Mouse (Mus musculus) A20 (cell line): Measurements from ENCODE around the gene Lmbr1l.
"Not testable (repeated sequence)": the region's sequence is repeated elsewhere in the genome, so short reads cannot be mapped to it uniquely, and the experiment has no call there.

Experiments used
- DNase-seq: peaks from one replicate; pipeline ENCODE4 v3.0.0-alpha.2; 2011; ENCODE audit warnings: low read depth, low spot score

The Lmbr1l gene

DNA sequence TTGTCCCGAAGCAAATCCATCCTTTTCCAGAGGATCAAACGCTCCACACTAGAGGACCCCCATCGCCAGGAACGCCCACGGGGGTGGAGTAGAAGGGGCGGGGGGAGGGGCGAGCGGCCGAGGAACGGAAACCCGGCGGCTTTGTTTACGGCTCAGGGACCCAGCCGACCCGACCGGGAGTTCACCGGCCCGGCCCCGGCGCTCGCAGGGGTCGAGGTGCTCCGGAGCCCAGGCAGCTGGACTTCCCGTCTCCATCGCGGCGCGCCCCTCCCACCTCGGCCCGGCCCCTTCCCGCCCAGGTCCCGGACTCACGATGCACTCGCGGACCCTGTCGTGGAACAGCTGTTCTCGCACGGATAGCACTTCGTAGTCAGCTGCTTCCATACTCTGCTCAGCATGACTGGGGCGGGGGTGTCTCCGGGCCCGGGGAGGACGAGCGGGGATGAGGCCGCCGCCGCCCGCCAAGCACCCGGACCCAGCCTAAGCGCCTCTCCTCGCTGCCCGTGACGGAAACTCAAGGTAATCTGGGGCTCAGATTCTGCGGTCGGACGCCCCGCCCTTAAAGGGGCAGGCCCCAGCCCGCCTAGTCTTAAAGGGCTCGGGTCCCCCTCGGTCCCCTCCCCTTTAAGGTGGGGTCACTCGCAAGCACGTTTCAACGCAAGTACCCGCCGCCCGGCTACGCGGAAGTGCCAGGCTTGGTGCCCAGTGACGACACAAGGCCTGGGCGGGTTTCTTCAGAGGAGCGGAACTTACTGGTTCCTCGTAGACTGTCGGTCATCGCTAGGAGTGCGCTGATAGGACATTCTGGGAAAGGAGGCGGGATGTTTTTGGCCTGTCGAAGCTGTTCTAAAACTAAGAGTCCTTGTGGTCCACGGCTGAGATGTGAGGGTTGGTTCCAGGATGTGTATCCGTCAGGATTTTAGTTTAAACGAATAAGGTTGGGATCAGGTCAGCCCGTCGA, at the start of gene Lmbr1l:
TSS of gene Lmbr1l (minus strand) at position 694 of the 961 bp plus-strand sequence.
- DNase-seq = peak; percentile 100

DNA sequence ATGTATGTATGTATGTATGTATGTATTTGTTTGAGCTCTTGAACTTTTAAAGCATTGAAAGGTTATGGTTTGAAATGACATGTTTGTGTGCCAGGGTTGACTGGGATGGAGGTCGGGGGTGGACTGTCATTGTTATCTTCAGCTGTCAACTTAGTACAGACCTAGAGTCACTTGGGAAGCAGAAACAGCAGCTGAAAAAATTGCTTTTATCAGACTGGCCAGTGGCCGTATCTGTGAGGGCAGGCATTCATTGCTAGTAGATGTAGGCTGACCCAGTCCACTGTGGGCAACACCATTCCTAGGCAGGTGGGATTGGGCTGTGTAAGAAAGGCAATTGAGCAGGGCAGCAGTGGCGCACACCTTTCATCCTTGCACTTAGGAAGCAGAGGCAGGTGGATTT, 41.5 kb upstream of the Lmbr1l start:
- DNase-seq = no peak

DNA sequence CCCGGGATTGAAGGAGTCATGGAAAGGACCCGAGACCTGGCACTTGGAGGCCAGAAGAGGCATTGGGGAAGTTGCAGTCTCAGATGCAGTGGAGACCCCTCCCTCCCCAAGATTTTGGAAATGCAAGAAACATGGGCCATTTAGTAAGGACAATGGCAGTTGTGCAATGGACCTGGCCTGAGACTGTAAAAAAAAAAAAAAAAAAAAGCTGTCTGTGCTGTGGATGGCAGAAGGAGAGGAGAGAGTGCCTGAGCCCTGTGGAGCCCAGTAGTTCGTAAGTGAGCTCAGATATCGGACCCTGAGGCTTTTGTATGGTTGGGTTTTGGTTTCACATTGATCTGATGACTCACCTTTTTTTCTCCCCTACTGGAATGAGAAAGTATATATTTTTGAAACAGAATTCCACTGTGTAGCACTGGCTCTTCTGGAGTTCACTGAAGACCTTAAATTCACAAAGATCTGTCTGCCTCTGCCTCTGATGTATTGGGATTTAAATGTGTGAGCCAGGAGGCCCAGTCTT, 40.9 kb upstream of the Lmbr1l start:
- DNase-seq = no peak

DNA sequence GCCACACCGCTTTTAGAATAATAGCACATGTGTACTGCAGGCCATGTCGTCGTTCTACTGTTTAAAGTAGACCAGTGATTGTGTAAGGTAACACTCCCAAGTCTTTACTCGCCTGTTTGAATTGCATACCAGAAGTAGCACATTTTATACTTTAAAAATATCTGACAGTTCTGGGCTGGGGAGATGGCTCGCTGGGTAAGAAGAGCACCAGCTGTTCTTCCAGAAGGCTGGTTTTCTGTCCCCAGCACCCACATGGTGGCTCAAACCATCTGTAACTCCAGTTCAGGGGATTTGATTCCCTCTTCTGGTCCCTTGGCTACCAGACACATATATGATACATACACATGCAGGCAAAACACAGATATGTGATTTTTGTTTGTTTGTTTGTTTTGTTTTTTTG, 39.4 kb upstream of the Lmbr1l start:
- DNase-seq = no peak

DNA sequence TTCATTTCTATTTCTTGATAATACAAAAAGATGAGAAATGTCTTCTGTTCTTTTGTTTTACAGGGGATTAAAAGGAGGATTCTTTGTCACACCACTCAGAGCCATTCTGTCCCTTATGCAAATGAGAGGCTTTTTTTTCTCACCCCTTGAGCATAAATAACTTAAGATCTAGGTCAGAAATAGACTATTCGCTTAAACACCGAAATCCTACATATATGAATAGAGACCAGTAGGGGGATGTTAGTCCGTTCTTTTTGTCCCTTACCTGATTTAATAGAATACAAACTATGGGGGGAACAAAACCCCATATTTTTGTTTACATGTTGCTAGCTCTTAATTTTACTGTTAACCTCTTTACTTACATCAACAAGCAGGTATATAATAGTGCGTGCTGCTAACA, 38.0 kb upstream of the Lmbr1l start:
- DNase-seq = peak; percentile 71

DNA sequence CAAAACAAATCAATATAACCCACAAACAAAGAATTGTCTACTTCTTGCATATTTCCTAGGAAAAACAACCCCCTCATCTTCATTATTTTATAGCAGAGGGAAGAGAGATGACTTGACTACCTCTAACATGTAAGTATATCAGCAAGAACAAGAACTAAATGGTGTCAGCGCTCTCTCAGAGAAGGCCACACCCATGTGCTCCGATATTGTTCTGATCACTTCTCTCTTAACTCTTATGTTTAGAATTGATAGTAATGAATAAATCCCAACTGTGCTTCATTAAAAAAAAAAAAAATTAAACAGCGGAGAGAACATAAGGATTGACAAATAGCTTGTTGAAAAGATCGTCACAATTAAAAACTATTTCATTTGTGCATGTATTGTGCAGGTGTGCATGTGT, 37.3 kb upstream of the Lmbr1l start:
- DNase-seq = peak; percentile 78

DNA sequence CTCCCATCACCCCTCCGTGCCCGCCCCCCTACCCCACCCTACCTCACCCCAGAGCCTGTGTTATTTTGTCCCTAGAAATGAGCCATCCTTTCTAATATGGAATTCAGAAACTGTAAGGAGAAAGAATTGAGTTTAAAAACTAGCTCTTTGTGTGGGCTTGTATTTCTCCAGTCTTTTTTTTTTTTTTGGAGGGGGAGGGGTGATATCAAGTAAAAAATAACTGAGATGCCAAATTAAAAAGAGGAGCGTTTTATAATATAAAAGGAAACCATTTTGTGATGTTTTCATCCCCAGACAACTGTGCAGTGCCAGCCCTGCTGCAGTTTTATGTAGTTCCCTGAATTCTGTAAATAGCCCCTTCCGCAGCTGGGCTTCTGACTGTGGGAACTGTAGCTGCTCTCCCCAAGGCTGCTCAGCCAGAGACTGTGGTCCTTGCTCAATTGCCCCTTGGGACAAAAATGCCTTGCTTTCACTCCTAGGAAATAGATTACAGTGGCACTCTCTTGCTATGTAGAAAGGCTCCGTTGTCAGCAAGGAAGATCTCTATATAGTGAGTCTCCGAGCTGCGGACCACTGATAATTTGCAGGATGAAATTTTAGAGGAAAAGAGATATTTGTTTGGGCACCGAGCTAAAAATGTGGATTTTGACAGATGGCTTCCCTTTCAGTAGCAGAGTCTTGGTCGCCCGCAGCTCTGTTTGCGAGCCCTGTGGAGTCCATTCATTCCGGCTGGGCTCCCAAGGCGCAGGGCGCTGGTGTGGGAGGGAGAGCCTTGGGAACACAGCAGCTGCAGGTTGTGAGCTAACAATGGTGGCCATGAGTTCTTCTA, 36.6 kb upstream of the Lmbr1l start:
- DNase-seq = peak; percentile 49

DNA sequence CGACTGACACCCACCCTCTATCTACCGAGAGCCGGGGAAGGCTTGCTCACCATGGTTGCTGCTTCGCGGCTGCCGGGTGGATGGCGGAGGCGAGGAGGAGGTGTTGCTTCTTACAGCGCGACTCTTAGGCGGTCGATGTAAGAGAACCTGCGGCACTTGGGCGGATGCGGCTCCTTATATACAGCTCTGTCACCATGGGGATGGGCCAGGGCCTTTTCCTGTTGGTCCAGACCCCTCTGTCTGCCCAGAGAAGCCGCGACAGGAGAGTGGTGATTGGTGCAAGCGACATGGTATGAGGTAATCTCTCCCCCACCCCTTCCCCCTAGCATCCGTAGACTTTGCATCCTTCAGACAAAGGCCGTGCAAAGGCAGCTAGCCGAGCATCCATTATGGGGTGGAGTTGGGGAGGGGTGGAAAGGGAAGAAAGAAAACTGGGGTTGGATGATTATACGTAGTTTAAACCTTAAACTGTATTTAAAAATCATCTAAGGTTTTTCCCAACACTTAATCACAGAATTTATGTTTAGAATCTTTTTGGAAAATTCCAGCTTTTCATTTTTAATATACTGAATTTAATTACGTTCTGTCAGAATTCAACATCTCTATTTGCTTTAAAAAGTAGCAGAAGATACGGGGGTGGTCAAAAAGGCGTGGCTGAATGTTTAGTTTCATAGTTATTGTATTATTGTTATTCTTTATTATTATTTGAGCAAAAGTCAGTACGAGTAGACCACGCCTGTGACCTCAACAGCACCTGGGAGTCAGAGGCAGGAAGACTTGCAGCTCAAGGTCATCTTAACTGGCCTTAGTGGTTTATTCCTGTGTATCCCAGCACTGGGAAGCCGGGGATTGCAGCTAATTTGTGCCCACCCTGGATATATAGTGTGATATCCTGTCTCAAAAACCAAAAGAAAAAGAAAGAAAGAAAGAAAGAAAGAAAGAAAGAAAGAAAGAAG, 35.6 kb upstream of the Lmbr1l start, which contains the start of the genes Gm49450 and Tuba1a:
TSS of gene Gm49450 (minus strand) at position 151 of the 956 bp plus-strand sequence.
TSS of gene Tuba1a (minus strand) at position 303 of the 956 bp plus-strand sequence.
- DNase-seq = peak; percentile 99

DNA sequence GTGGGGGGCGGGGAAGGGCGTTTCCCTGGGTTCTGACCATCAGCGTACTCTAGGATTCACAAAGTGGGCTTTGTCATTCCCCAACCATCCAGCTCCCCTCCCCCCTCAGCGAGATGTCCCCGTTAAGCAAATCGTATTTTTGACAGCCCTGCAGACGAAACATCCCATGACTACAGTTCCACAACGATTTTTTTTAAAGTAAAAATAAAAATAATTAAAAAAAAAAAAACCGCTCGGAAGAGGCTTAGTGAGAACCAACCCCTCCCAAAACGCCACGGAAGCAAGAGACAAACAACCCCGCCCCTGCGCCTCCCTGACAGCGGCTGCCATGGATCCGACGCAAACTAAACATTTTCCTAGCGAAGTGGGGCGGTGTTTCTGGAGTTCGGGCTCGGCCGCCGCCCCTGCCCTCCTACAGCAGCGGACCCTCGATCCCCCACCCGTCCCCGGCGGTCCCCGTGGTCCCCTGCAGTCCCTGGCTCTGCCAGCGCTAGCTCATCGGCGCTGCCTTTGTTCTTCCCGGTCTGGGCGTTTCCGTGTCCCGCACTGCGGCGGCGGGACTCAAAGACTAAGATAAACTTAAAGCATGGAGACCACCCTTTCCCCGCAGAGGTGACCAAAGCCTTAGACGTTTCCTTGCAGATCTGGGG, 34.8 kb upstream of the Lmbr1l start:
- DNase-seq = no peak

DNA sequence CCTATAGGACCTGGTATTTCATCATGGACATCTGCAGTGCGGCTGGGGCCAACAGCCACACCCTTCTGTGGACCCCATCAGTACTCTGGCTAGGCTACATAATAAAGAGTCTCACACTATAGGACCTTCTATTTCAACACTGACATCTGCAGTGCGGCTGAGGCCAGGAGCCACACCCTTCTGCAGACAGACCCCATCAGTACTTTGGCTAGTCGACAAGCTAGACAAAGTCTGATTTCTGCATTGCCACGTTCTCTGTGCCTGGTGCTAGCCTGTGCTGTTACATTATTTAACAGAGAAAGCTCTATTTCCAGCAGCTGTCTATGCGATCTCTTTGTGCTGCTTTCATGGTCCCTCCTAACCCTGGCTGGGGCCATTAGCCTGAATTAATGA, 34.0 kb upstream of the Lmbr1l start:
- DNase-seq = no peak

DNA sequence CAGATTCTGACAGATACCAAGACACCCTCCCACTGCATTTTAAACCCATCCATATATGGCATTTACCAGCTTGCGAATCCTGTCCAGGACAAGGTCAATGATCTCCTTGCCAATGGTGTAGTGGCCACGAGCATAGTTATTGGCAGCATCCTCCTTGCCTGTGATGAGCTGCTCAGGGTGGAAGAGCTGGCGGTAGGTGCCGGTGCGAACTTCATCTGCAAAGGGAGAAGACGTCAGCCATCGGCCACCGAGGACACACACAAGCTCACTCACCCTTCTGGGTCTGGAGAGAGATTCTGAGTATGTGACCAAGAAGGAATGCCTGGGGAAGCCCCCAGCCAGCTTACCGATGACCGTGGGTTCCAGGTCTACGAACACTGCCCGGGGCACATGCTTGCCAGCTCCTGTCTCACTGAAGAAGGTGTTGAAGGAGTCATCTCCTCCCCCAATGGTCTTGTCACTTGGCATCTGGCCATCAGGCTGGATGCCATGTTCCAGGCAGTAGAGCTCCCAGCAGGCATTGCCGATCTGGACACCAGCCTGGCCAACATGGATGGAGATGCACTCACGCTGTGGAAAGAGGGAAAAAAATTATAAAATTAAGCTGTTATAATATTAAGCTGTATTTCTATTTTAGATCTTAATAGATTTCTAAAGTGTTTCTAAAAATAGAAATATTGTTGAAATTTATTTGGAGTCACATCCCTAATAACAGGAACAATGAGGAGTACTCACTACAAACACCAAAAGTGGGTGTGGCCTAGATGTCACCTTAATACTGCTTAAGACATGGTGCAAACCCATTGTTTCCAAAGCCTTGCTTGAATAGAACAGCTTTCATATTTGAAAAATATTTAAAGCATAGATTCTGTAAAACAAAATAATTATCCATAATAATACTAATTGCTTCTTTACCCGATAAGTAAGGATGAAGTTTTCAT, 33.4 kb upstream of the Lmbr1l start:
- not testable (repeated sequence) for DNase-seq

DNA sequence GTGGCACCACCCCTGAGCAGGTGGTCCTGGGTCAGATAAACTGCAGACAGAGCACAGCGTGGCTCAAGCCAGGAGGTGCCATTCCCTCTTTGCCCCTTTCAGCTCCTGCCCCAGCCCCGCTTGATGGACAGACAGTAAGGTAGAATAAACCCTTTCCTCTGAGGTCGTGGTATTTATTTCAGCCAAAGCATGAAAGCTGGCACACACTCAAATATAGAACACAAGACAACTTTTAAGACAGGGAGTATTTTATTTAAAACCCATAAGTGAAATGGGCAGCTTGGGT, 31.5 kb upstream of the Lmbr1l start:
- DNase-seq = no peak

DNA sequence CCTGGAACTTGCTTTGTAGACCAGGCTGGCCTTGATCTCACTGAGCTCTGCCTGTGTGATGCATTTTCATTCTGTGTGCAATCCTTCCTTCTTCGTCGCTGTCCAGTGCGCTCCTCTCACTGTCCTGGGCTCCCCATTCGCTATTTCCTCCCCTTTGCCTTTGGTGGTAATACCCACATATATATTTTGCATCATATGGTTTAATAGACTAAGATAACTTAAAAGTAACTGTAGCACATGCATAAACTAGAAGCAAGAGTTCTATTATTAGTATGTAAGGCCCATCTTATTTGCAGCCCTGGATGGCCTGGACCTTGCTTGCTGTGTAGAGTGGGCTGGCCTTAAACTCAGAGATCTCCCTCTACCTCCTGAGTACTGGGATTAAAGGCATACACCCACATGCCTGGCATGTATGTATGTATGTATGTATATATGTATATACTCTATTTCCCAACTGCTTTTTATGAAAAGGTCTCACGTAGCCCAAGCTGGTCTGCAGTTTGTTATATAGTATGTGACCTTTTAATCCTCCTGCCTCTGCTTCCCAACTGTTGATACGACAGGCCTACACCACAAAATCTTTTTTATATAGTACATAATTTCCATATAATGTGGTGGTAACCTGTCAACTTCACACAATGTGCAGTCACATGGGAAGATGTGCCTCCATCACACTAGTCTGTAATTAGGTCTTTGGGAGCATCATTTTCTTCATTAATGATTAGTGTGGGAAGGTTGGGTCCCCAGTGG, 31.0 kb upstream of the Lmbr1l start:
- no peak for DNase-seq

DNA sequence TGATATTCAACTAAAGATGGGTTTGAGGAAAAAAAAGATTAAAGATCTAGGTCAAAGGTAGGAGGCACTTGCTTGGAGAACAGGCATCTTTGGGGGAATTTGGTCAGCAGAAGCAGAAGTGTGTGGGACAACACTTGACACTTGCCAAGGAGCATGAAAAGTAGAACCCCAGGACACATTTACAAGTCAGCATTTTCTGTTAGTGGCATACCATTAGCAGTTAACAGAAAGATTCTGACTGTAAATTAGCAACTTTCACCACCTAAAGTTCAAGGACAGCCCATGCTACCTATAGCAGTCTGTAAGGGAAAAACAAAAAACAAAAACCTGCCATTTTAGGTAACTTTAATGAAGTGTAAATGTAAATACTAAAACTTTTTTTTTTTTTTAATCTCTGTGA, 30.4 kb upstream of the Lmbr1l start:
- no peak for DNase-seq

DNA sequence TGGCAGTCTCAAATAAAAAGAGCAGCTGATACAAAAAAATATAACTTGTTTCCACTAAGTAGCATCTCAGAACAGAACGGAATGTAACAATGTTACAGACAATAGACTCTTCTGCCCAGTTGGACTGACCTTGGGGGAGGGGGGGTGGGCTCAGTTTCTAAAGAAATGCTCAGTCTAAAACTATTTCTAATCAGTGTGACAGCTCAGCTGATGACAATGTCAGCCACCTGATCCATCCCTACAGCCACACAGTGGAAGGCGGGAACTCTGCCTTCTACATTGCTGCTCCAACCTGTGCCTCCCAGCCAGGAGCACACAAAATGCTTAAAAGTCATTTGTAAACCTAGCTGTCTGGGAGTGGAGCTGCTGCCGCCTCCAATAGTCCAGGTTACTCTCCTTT, 29.9 kb upstream of the Lmbr1l start:
- no peak for DNase-seq

DNA sequence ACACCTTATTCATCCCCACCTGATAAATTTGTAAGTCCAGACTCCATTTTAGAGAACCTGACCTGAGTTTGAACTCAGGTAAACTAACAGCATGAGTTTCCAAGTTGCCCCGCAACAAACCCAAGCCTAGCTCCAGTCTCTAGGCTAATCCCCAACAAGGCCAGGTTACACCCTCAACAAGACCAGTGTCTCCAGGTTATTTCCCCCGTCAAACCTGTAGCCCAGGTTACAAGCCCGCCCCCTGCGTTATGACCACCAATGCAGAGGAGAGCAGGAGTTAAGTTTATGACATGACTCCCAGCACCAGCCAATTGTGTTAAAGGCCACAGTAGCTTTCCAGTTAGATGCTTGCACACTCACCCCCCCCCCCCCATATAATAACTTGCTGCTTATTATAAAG, 25.1 kb upstream of the Lmbr1l start:
- no peak for DNase-seq

DNA sequence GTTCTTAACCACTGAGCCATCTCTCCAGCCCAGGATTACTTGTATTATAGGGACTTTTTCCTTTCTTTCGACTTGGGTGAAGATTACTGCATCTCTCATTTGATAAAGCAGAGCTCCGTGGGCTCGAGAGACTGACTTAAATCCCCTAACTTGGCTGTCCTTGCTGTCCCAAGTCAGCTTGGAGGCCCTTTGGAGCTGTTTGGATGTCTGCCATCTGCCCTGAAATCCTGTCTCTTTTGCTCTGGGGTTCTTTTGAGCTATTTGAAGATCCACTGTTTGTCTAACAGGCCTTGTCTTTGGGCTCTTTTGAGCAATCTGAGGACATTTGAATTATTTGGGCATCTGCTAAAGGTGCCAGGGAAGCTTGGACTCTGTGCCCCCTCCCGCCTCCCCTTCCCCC, 24.1 kb upstream of the Lmbr1l start:
- no peak for DNase-seq

DNA sequence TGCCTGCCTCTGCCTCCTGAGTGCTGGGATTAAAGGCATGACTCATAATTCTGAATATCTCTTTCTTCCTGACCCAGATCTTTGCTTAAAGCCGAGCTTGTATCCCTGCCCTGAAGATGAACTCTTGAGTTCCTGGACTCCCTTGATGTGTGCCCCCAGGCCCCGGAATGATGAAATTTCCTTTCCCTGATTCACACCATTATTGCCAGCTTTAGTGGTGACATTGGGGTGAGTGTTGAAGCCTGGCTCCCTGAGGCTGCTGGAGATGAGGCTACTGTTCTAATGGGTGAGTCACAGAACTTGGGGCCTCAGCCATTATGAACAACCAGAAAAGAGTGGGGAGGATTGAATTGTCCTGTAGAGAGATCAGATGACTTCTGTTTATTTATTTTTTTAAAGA, 23.5 kb upstream of the Lmbr1l start:
- DNase-seq = no peak

DNA sequence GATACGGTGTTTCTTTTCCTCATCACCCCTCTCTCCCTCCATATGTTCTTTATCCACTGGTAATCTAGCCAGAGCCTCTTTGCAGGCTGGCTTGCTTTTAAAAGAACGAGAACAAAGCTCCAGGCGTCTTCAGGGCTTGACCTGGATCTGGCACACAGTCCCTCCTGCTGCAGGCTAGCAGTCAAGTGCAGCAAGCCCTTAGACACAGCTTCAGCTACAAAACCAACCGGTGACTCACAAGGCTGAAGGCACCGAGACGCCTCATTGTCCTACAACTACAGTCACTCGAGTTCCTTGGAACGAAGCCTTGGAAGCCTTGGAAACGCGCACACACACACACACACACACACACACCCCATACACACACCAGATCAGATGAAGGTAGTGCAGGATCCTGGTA, 22.8 kb upstream of the Lmbr1l start:
- no peak for DNase-seq
